Mouse (Mus musculus) right cerebral cortex, adult 2 months (tissue): Measurements from ENCODE around the gene Mas1.
A peak's percentile ranks its signal among the peaks of the same experiment; 100 is the strongest.

Experiments used
- DNase-seq, 2 experiments: peaks; one replicate each; pipeline ENCODE4 v3.0.0; 2021 to 2022; ENCODE audit warnings: low spot score in 2 of 2

Gene Mas1

DNA sequence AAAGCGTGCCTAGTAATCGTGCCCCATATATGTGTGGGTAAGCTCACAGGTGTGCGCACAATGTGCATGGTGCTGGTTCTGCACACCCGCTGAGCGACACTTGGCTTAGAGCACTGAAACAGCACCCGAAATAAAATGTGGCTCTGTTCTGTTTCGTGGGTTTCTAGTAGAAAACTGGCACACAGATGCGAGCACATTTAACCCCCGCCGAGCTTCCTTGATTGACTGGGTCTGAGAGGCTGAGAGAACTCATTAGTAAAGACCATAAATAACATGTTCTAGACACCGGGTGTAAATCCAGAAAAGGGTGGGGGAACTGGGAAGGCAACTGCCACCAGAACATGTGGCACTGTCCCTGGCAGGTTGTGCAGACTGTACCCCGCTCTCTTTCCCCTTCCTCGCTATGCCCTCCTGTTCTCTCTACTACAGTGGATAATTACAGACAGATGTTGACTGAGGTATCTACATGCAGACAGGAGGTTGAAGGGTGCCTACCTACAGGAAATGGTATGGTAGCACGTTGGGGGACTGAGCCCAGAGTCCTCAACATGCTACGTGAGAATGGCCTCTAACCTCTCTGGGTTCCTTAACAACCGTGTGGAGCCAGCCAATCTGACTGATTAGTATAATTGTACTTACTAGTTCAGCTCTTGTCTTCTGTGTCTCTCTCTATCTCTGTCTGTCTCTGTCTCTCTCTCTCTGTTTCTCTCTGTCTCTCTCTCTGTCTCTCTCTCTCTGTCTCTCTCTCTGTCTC lies 4.5 kb upstream of the Mas1 start:
- peak in 1 of 2 experiments; percentile 60 for DNase-seq

DNA sequence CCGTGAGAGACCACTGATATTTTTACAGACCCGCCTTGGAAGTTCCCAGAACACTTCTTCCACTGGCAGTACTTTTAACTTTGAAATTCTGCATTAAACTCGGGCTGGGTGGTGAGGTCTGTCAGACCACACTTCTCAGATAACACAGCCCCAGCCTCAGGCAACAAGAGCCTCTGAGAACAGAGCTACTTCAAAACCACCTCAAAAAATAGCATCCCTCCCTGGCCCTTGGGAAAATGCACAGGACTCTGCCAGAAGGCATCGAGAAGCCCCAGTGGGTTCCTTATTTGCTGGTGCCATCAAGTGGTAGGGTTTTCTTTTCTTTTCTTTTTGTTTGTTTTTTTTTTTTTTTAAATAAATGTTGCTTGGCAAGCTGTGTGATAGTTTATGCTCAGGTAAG lies 697 bp upstream of the Mas1 start:
- DNase-seq: no peak

DNA sequence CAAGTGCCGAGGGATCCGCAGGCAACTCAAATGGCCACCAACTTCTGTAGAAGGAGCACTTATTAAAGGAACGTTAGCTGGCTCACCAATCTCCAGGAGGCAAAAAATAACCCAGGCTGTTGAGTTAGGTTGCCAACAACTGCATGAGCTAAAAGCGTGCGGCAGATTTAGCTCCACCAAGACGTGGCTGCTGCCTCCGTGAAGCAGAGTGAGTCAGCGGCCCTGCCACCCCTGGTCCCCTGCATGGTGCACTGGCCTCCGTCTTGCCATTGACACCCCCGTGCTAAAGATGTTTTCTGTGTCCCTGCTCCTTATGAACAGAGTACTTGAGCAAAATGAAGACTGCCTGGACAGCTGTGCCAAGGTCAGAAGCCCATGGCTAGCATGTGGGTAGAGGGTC lies 1.1 kb downstream of the Mas1 start:
- DNase-seq: peak; percentile 72 to 78

DNA sequence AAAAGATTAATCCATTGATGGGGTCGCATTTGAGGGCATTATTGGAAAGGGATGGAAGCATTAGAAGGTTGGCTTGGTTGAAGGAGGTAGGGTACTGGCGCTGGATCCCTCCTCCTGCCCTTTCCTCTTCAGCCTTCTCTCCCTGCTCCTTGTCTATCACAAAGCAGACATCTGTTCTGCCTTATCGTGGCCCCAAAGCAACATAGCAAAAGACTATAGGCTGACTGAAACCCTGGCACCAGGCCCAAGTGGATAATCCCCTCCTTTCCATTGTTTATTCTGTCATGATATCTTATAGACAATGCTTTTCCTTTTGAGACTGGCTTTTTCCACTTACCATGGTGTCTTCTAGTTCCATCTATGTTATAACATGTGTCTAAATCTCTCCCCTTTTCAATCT lies 2.5 kb downstream of the Mas1 start:
- DNase-seq: no peak

DNA sequence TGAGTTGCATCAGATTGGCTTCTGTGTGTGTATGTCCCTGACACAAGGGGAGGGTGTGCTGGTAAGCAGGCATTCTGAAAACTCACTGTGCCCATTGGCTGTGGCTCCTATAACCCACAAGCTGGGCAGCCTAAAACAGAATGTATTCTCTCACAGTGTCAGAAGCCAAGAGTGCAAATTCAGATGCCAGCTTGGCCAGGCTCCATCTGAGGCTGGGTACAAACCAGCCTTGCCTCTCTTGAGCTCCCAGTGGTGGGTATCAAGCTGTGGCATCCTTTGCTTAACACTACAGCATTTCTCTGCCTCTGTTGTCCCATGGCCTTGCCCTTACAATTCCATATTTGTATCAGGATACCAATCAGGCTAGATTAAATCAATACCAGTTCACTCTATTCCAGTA lies 3.8 kb downstream of the Mas1 start:
- no peak for DNase-seq

DNA sequence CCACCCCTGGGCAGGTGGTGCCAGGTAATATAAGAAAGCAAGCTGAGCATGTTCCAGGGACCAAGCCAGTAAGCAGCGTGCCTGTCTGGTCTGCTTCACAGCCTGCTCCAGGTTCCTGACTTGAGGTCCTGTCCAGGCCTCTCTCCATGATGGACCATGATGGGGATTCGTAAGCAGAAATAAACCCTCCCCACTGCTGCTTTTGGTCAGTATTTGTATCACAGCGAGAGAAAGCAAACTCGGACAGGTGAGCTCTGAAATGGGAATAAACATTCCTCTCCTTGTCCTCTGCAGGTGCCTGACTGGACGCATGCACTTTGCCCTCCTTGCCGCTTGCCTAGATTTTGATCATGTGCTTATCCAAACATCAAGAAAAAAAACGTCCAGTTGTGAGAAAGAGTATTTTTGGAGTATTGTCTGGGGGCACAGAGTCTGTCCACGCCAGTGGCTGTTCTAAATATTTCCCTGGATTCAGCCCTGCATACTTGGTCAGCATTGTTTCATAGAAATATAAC lies 8.9 kb downstream of the Mas1 start:
- DNase-seq: no peak

DNA sequence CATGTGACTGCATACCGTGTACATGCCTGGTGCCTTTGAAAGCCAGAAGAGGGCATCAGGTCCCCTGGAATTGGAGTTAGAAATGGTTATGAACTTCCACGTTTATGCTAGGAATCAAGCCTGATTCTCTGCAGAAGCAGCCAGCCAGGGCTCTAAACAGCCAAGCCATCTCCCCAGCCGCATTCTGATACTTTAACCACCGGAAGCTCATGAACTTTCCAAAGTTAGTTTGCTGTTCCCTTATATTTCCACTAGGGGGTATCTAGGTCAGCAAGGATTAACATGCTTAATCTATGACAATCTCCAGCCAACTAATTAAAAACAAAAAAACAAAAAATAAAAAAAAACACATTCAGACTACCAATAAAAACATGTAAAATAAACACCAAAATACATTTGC lies 9.9 kb downstream of the Mas1 start:
- DNase-seq: no peak

DNA sequence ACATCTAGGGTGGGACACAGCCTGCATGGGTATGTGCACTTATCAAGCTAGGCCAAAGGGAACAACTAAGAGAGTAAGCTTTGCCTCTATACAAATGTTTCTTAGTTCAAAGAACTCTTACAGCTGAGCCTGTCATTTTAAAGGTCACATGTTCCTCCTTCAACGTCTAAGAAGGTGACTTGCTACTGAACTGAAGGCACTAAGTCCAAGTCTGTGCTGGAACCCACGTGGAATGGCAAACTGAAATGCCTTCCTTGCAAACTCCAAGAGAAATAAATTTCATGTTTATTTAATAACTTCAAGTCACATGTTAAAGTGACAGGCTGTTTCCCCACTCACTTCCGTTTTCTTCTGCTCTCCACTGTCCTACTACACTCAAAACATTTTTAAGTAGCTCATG lies 10.5 kb downstream of the Mas1 start:
- DNase-seq: no peak

DNA sequence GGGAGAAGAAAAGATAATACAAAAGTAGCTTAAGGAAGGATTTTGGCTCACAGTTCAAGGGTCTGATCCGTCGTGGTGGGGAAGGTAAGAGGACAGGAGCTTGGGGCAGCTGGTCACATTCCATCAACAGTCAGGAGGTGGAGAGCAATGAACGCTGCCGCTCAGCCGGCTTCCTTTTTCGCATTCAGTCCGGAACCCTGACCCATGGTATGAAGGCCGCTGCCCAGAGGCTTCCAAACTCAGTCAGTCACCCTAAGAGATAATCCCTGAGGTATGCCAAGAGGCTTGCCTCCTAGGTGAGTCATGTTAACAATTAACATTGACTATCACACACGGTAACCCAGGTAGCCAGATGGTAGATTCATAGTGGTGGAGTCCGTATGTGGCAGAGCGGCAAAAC lies 13.6 kb downstream of the Mas1 start:
- no peak for DNase-seq

DNA sequence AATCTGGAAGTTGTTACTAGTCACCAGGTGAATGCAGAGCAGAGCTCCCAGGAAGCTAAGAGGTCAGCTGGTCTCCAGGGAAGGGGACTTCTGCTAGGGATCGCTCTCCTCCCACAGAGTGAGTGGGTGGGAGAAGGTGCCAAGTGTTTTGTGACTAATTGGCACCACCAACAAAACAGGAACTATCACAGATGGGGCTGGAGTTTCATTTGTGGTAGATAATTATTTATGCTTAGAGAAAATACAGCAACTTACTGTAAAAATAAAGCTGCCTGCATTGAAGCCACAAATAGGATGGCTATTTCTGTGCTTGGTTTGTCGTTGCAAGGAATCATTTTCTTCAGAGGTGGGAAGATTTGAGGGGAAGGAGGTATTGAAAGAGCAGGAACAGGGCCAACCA lies 14.1 kb downstream of the Mas1 start:
- DNase-seq: peak; percentile 60 to 62

DNA sequence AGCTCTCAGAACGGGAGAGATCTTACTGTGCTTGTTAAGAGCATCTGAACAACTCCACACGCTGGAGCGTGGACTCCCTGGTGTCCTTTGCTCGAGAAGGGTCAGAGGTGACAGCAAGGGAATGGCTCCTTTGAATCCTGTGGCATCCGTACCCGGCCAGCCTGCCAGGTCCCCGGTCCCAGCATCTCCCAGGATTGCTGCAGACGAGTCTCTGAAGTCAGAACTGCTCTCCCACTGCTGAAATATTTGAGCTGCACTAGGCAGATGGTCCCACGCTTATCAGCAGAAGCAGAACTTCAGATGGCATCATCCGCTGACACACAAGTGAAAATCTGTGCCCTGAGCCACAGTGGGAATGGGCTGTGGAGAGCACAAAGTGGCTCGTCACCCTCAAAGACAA lies 16.3 kb downstream of the Mas1 start:
- peak; percentile 62 to 68 for DNase-seq

DNA sequence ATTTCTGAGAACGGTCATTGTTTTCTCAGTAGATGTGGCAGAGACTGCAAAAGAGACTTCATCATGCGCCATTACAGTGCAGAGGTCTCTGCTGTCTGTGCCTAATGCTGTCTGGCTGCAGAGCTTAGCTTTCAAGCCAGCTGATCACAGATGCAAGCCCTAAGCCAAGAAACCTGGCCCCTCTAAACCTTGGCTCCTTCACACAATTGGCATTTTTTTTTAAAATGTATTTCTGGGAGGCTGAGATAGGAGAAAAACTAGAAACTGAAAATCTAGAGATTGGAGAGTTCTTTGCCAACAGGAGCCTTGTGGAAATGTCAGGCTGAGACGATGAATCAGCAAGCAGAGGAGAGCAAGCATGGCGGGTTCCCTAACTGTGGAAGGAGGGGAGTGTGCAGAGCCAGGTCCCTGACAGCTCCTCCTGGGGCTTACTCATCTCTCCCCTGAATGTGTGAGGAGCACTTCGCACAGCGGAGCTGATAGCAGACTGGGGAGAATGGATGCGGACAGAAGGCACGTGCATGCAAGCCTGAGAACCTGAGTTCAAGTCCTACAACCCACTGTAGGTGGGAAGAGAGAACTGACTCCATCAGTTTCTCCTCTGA lies 18.1 kb downstream of the Mas1 start:
- DNase-seq: peak; percentile 59 to 65

DNA sequence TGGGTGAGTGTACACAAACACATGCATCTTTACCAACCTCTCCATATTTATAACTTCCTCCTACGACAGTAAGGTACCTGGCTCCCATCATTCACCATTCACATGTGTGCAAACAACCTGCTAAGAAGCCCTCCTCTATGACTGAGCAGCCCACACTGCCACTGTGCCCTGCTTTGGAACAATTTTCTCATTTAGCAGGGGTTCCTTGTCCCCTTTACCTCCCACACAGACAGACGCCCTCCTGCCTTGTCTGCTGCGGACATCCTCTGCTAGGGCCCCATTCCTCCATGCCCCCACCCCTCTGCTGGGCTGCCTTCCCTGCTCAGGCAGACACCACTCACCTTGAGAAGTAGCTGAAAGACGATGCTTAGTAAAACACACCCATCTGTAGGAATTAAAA lies 20.2 kb downstream of the Mas1 start:
- DNase-seq: no peak

DNA sequence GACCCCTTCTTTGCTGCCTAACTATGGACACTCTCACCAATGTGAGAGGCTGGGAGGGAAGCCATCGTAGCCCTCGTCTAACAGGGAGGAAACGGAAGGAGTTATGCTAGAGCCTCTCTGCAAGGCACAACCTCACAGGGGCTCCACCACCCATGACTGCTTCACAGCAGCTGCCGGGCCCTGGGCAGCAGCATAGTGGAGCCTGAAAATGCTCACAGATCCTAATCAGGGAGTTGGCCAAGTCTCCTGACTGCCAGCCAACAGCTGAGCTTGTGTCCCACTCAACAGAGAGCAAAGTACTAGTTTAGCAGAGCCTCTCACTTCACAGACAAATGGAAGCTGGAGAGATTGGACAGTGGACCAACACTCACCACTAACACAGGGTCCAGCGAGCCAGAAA lies 21.5 kb downstream of the Mas1 start:
- DNase-seq: peak in 1 of 2 experiments; percentile 53

DNA sequence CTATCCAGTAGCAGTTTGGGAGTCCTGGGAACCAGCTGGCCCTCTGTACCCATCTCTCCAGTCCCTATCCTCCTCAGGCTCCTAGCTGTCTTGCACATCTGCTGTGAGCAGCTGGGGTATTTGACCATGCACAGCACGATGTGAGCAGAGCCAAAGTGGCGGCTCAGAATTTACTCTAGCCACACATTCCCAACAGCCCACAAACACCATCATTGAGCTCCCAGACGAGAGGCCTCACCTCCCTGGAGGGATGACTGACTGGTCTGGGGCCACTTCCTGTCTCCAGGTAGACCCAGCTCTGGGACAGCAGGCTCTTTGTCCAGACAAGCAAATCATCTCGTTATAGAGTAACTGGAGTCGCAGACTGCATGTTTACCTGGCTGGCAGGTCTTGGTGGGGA lies 22.1 kb downstream of the Mas1 start:
- no peak for DNase-seq

DNA sequence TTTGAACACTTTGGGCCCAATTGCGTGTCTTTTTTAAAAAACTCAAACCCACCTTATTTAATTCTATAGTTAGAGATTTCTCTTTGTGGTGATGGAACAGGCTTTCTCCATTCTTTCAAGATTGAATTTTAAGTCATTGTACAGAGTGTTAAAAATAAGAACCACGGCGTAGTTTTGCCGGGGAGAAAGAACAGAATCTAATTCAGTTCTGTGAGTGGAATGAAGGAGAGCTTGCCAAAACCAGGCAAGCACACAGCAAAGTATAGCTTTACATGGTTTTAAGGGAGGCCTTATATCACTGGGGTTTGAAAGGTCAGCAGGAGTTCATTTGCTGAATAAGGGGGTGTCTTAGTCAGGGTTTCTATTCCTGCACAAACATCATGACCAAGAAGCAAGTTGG lies 23.4 kb downstream of the Mas1 start:
- no peak for DNase-seq

DNA sequence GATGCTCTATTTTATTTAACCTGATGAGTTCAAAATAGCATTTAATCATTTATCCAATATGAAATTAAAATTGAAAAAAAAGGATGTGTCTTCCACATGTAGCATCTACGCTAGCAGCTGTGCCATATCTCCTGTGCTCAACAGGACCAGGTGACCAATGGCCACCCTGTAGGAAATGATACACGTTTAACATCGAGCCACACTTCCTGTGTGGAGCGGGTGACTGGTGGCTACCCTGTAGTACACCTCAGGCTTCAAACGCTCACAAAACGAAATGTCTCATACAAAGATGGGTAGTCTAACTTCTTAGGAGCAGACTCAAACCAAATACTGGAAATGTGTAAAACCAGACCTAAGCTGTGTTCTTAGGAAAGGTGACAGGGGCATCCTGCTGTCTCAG lies 24.1 kb downstream of the Mas1 start:
- DNase-seq: no peak

DNA sequence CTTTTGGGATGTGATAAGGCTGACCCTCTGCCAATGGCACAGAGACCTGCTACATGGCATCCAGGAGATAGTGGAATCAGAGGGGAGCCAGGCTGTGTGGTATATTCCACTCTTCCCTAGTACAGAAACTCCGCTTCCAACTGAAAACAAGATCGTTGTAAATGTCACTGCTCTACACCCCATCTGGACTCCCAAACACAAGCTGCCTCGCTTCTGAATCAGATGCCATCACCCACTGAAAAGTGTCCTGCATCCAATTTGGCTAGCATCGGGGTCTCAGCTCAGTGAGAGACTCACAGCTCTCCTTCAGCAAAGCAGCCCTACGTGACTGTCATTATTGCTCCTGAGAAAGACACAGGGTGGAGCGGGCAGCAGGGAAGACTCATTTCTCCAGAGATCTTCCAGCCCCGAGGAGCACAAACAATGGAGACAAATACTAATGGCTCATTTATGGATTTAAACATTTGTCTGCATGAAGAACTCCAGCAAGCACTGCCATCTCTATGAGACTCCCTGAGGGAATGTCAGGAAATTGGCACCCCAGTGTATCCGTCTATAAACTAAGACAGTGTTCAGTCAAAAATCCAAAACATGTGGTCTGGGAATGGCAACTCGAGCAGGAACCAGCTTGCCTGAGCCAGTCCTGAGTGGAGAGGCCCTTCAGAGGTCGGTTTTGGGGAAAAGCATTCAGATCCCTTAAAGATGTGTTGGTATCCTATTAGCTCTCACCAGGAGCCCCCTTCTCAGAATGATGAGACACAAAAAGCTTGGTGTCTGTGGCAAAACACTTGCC lies 28.3 kb downstream of the Mas1 start:
- peak; percentile 54 to 65 for DNase-seq

DNA sequence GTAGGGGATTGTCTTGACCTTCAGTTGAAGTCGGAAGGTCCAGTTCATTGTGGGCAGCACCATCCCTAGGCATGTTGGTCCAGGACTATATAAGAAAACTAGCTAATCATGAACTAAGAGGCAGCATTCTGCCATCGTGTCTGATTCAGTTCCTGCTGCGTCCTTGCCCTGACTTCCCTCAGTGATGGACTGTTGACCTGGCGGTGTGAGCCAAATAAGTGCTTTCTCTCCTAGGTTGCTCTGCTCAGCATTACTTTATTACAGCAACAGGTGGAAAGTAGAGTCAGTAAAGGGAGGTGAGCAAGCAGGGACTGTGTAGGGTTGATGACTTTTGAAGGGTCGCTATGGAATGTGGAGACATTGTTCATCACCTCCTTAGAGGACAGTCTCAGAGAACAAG lies 32.2 kb downstream of the Mas1 start:
- DNase-seq: no peak

DNA sequence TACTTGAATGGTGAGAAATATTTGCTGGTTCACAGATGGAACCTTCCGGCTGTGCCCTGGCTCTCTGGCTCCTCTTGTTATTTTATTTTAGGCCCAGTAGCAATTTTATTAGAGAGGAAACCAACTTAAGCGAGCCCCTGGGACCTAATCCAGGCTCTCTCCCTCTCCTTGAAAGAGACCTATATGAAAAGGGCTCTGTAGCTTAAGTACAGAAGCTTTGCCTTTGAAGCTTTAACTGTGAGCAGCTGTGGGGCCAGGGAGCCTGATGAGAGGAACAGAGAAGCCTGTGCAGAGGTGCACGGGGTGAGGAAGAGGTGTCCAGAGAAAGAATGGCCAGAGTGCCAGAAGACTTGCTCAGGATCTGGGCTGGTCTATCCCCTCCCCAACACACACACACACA lies 33.1 kb downstream of the Mas1 start:
- DNase-seq: no peak

DNA sequence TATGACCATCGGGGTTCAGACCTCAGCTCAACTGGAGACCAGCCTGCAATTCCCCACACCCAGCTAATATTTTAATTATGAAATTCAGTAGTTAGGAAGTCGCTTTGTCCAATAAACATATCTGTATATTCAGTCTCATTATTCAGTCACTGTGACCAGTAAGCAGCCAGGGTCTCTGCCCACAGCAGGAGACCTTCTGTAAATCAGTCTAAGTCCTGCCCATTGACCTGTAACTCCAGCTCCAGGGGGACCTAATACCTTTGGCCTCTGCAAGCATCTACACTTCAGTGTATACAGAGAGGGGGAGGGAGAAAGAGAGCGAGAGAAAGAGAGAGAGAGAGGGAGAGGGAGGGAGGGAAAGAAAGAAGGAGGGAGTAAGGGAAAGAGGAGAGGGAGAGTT lies 33.6 kb downstream of the Mas1 start:
- DNase-seq: no peak

DNA sequence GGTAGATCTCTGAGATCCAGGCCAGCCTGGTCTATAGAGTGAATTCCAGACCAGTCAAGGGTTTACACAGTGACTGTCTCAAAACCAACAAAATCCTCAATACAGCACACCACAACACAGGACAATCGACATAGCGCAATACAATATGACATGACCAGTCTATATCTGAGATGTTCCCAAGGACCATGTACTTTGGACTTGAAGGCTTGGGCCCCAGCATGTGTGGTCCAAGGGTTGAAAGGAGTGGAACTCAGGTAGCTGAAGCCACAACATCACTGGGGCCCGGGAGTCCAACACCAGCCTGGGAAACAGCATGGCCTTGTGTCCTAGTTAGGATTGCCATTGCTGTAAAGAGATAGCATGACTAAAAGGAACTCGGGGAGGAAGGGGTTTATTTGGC lies 35.3 kb downstream of the Mas1 start:
- no peak for DNase-seq

DNA sequence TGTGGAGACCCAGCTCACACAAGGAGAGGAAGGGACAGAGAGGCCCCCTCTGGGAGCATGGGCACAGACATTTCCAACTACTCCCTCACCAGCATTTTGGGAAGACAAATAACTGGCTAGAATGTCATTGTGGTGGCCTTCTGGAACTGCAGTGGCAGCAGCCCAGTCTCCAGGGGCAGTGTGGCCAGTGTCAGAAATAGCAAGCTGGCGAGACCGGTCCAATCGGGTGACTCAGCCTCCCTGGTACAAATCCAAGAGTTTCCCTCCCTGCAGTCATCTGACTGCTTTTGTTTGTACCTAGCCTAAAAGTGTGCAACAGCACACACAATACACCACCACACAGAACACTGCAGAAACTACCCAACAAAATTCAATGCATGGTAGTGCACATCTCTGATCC lies 35.7 kb downstream of the Mas1 start:
- no peak for DNase-seq
